Mouse (Mus musculus): ENCODE data around the gene Pitpnm3. TPM values are rescaled to one million over a fixed set of nuclear protein-coding genes. Genes with fewer than 3 reads are reported as not detected.

Pitpnm3 gene
- polyA plus RNA-seq, 2 experiments from 2014 or later, result not detected

DNA sequence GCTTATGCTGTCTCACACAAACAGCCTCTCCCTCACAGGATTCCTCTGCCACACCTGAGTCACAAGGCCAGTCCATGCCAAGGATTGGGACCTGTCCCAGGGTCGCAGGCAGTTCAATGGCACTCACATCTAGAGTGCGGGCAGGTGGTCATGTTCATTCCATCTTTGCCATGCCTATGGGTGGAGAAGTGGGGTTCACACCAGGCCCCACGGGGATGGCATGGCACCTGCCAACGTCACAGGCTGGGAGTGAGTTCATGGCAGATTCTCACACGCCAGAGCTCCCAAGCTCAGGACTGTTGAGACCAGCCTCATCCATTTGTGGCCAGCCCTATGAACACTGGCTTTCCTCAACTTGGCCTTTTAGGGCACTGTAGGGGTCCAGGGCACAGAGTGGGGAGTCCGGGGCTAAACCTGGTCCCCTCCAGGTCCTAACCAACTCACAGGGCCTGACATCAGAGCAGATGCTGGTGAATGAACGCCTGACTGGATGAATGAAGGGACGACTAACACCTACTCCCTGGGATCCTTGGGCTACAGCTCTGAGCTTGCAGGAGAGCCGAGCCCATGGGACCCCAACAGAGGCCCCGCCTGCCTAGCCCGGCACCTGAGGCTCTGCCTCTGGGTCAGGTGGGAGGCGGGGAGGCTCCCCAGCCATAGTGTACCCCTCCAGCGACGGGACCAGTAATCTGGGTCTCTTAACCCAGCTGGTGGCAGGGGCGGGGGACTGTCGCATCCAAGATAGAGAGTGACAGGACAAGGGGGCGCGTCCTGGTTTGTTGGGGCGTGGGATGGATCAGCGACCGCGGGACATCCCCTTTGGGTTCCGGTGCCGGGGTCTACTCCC, 819 bp downstream of the Pitpnm3 start:
- no peak for ATAC-seq

DNA sequence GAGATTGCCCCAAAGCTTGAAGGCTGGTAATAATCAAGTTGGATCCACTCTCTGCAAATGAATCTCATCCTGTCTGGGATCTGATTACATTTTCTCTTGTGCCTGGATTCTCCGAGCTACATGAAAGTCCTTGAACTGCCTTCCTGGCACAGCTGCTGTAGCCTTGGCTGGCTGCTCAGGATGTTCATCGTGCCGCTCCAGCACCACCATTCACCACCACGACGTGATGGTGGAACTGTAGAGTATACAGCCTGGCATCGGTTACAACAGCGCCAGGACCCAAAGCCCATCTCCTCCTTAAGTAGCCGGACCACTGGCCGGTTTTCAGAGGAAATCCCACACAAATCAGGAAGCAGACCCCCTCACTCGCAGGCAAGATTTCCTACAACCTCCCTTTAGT, 2.5 kb downstream of the Pitpnm3 start:
- ATAC-seq, result no peak

DNA sequence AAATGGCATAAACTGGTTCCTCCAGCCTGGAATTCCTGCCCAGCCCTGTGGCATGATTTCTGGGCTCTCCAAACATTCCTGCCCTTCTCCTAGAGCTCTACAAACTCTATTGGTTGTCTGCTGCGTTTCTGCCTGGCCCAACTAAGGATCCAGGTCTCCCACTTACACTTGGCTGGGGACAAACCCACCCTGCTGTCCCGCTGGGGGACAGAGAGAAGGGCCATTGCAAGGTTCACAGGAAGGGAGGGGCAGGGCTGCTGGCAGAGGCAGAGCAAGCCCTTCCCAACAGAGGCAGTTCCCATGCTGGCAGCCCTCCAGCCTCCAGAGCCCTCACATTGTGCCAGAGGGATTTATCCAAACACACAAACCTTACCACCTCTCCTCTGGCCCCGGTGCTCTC, 3.3 kb downstream of the Pitpnm3 start:
- no peak for ATAC-seq

DNA sequence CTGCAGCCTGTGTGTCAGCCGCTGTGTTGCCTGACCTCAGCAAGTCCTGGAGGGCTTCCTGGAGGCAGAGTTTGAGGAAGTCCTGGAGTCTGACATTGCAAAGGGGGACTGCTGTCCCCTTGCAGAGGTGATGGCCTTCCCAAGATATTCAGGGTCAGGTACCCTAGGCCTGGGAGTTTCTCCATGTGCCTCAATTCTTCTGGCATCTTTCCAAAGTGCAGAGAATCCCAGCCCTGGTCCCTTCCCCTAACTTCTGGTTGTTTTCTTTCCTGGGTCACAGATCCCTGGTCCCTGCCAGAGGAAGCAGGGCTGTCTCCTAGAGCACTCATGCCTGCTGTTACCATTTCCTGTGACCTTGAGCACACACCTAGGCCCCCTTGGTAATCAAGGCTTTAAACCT, 3.9 kb downstream of the Pitpnm3 start:
- ATAC-seq, result no peak

DNA sequence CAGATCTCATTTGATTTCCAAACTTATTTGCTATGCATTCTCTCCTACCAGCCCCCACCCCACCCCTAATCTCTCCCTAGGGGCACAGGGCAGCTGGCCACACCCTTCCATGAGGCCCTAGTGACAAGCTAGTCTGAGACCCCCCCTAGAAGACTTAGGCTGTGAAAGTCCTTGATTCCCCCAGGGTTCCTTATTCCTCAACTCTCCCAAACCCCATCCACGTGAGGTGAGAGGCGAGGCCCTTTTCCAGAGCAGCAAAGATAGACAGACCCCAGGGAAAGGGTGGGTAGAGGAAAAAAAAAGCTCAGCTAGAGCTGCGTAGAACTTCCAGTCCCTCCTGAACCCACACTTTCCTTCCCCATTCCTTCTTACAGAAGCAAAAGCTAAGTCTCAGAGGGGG, 4.7 kb downstream of the Pitpnm3 start:
- ATAC-seq, result no peak

DNA sequence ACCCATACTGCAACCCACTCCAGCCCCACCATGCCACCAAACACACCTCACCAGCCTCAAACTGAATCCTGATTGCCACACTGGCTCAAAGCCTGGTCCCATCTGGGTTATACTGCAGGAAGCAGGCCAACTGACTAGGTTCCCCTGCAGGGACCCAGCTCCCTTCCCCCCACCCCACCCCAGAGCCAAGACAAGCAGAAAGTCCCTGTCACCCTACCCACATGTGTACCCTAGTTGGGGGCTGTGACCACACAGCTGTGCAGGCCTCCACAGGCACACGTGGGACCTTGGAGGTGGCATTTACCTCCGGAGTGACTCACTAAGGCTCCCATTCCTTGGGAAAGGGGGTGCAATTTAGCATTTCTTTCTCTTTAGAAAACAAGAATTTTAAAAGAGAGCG, 5.1 kb downstream of the Pitpnm3 start:
- ATAC-seq, result no peak

DNA sequence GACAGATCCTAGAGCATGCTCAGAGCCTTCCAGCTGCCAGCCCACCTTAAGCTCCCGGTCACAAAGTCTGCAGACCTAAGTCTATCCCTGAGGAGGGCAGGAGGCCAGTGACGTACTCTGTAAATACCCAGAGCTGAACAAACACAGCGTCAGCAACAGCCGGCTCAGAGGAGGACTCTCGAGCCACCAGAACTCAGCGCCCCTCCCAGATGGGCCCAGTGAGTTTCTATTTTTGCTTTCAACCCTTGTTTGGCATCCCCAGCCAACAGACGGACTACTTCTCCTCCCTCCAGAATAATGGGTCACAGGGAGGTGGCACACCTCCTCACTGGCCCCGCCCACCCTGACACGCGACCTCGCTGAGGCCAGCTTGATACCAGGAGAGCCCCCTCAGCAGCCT, 5.6 kb downstream of the Pitpnm3 start:
- no peak for ATAC-seq

DNA sequence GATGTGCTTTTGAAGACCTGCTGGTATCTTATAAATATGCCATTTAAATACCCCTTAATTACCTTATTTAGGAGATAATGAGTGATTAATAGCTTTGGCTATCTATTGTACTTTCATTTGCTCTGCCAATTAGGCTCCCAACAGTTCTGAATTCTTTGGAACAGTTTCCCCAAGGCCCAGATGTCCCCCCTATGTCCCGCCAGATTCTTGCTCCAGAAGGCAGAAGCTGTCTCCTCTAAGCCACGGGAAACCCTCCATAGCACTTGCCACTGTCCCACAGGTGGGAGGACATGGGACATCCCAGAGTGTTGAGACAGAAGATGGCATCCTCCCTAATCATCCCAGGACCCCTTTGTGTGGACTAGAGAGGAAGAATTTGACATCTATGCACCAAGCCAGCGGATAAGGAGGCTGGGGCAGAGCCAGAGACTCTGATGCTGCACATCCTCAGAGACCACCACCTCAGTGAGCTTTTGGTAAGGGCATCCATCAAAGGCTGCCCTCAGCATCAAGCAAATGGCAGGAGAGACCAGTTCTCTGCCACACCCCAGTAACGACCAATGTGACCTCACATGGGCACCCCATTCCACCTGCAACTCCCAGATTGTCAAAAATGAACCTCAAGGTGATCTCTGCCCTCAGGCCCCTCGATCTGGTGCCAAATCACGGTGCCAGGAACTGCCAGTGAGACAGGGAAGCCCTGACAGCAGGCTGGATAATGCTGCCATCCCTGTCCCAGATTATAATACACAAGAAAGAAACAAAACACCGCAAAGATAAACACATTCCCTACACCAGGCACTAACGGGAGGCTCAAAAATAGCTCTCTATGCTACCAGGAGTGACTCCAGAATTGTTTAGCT, 6.3 kb downstream of the Pitpnm3 start:
- ATAC-seq, result no peak

DNA sequence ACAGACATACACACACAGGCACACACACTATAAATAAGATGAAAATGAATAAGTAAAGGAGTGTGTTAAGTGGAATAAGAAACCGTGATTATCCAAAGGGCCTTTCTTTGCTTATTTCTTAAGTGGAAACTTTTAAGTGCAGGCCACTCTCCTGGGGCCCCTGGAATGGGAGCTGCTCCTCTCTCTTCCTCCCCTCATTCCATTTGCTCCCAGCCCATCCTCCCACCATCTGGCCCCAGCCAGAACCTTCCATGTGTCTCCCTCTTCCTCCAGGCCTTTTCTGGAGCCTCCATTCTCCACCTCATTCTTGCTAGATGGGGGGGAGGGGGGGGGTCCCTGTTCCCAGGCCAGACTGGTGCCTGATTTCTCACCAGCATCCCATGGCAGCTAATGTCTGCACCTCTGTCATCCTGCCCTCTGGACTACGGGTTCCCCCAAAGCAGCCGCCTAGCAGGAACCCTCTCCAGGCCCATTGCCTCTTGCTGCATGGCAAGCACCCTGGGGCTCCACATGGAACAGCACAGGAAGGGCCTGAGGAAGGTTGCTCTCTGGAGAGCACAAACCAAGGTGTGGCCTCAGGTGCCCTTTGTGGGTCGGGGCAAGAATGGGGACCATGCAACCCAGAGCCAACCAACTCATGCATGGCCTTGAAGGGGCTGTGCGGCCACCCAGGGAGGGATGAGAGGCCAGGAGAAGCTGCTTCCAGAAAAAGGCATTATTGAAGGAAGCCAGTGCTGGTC, 8.0 kb downstream of the Pitpnm3 start:
- no peak for ATAC-seq

DNA sequence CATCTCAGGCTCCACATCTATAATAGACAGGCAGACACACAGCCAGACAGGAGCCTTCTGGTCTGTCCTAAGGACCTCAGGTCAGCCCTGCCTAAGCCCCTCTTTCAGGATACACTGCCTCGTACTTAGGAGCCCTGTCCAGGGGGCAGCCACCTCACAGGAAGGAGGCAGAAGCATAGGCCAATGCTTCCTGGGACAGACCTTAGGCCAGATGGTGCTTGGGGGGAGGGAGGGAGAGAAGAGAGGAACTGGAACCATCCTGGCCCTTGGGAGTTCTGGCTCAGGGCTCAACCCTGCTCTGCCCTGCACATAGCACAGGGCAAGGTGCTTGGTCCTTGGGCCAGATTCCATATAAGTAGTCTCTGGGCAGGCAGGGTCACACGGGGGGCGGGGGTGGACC, 9.8 kb downstream of the Pitpnm3 start:
- no peak for ATAC-seq

DNA sequence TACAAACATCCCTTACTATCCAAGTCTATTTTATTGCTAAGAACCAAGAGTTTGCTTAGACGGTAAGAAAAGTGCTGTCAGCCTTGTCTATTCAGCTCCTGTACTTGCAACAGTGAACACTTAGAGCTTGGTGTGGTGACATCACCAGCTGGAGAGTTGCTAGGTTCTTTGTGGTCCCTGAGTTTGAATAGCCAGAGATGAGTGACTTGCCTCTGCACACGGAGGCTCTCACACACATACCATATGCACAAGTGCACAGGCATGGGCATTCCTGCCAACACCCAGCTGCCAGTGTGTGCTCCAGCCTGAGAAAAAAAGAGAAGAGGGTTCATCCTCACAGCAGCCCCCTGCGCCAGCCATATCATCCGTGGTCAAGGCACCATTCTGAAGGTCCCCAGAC, 12.0 kb downstream of the Pitpnm3 start:
- no peak for ATAC-seq

DNA sequence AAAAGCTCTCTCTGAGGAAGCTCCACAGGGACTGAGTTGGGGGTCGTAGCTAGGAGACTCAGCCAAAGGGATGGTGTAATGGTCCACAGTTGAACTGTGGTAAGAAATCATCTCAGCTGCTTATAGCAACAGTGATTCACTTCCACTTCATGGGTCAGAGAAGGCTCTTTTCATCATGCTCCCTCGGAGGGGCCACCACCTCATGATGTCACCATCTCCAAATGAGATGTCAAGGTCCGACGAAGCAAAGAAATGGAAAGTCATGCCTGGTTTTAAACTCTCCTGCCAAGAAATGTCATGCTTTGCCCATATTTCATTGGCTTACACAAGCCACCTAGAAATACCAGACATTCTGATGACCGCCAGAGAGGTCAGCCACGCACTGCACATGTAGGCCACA, 15.2 kb downstream of the Pitpnm3 start:
- no peak for ATAC-seq

DNA sequence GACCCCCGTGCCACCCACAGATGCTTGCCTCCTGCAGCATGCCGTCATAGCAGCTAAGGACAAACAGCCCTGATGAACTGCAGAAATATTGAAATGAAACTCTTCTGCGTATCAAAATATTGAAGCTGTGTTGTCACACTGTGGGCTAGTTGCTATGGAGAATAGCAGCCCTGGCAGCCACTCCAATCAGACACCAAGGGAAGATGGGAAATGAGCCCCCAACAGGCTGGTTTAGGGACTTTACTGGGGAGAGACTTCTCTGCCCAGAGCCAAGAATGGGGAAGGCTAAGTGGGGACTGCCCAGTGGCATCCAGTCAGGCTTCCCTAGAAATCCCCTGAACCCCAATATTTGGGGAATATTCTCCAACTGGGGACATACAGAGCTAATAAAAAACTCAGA, 16.9 kb downstream of the Pitpnm3 start:
- no peak for ATAC-seq

DNA sequence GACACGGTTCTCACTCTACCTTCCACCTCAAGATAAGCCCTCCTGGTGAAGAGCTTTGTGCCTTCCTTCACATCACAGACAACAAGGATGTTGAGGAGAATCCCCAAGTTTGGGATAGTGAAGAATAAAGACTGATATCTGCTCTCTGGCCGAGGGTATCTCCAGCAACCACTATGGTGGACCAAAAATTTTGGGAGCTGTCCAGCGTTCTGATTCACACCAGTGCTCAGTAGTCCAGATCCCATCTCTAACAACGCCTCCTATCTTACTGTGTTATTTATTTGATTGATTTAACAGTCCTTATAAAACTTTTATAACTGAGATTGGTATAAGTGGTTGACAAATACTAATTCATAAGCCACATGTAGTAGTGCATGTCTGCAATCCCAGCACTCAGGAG, 22.3 kb downstream of the Pitpnm3 start:
- no peak for ATAC-seq

DNA sequence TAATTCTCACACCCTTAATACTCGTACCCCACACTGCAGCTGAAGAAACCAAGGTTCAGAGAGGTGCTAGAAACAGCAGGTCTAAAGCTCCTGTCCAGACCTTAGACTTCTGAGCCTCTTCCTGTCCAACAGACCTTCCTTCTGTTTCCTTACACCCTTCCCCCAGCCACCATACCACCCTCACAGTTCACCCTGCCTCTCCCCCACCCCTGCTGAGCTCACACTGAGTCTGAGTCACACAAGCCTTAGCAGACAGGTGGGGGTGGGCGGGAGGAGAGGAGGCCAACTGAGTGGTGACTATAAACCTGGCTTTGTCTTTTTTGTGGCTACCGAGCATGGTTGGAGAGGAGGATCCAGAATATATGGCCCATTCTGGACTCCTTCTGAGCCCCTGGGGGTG, 24.9 kb downstream of the Pitpnm3 start:
- ATAC-seq, result no peak

DNA sequence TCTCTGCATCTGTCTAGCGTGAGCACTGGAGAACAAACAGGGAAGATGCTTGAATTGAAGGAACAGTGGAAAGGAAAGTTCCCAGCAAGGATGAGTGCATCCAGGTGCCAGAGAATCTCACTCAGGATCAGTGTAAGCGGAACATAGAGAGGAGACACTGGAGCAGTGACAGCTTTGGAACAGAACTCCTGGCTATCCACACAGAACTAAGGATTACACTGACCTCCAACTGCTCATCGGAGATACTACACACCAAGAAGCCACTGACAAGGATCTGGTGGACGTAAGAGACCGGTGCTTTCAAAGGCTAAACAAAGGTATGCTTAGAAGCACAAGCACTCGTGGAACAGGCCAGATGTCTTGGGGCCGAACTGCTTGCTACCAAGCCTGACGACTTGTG, 31.4 kb downstream of the Pitpnm3 start:
- ATAC-seq, result no peak

DNA sequence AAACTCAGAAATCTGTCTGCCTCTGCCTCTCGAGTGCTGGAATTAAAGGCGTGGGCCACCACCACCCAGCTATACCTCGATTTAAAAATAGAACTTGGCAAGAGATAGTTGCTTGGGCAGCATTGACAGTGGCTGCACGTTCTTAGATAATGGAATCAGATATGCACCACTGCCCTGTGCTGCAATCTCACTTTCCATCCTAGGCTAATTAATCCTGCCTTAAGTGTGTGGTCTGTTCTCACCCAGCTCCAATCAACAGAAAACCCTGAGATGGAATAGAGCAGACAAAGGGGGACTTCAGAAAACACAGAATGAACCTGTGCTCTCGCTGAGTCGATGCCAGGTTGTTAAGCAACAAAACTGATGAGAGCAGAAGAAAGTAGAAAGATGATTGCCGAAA, 32.0 kb downstream of the Pitpnm3 start:
- ATAC-seq, result no peak

DNA sequence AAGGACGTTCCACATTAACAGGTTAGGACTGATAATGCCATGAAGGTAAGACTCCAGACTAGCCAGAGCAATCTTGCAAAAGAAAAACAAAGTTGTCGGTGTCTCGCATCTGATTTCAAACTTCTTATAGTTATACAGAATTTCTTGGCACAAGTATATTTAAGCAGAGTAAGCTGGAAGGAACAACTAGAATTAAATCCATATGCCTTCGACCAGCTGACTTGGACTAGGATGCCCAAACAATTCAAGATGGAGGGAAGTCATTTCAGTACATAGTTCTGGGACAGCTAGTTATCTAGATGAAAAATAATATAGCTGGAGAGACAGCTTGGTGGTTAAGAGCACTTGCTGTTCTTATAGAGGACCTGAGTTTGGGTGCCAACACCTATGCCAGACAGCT, 34.6 kb downstream of the Pitpnm3 start:
- no peak for ATAC-seq

DNA sequence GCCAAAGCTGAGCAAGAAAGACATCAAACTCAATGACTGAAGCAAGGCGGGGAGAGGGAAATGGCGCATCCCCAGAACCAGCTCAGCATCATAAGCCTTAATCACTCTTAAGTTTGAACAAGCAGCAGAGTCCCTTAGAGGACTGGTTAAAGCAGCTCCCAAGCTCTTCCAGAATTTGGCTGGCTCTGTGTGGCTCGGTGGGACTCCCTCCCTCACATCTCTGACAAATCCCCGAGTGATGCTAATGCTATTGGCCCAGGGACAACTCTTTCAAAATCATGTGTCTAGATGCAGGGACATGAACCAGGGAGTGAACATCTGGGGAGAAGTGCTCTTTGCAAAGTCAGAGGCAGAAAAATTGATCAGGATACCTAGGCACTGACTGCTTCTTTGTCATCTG, 36.4 kb downstream of the Pitpnm3 start:
- no peak for ATAC-seq

DNA sequence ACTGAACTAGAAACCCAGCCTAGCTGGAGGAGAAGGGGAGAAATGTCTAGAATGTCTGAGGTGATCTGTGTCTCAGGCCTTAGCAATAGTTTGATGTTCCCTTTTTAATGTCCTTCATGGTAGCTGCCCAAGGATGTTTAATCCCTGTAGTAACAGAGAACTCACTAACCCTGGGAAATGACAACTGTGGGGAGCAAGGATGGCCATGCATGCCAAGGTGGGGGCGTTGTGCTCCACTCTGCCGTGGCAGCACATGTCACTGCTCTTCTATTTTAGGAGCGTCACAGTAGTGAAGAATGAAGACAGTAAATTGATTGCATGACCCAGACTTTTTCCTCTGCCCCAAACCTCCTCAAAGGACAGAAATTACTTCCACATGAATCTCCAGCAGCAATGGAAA, 37.6 kb downstream of the Pitpnm3 start:
- ATAC-seq, result no peak

DNA sequence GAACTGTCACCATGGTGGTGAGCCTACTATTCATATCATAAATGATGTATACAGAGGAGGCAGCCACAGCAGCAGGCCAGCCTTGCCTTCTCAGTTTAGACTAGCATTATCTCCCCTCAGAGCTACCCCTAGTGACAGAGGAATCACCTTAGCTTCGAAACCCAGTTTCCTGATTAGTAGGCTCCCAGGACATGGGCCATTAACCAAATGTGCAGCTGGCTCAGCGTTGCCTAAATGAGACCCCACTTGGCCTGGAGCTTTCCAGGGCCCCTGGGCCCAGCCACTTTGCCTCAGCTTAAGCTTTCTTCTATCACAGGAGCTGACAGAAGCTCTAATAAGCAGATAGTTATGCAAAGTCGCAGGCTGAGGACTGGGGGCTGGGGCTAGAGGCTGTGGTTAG, 39.6 kb downstream of the Pitpnm3 start:
- ATAC-seq, result no peak

DNA sequence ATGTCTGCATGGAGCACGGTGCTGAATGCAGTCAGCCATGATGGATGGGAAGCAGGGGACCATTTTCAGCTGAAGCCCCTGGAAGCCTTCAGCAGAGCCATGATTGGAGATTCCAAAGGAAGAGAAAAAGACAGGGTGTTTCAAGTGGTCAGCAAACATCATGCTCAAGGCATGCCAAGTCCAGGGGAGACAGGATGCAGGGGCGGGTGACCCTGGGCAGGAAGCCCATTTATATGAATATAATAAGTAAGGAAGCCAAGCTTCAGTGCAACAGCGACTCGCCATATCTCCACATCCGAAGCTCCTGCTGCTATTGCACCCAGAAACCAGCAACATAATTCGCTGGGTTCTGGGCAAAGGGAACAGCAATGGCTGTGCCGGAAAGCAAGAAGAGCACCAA, 41.1 kb downstream of the Pitpnm3 start:
- ATAC-seq, result no peak

DNA sequence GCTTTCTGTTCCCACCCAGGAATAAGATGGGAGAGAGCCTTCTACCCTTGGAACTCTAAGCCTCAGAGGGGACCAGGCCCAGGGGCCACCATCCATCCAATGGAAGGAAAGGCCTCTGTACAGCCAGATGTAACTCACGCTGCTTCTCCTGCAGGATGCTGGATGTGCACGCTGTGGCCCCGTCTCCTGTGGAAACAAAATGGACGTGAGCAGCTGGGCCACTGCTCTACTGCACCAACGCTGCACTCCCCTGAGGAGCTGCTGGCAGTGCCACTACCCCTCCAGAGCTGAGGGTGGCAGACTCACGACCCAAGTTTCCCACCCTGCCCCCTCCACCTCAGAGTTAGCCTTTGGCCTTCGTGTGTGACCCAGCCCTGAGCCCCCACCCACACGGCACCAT, 43.2 kb downstream of the Pitpnm3 start:
- ATAC-seq, result no peak

Data from activated CD4-positive, CD25-positive, alpha-beta regulatory T cell, adult 4 months (primary cell).